Mouse (Mus musculus) limb, embryonic 11.5 days (tissue): ENCODE data around the gene Rnf2. TPM values are rescaled to one million over a fixed set of nuclear protein-coding genes. Genes with fewer than 3 reads are reported as not detected.

Source experiments
- ATAC-seq: fragments of 200-750 bp; cut with Nextera tagmentation; 2 replicates; pipeline ENCODE4 v1.8.0; 2017; ENCODE audit warnings: low read depth; ENCODE audit not compliant: insufficient number of reproducible peaks, low FRiP score, low TSS enrichment
- DNase-seq: peaks from one replicate; pipeline ENCODE4 v3.0.0-alpha.2; 2015; ENCODE audit warnings: low spot score
- H3K27ac ChIP-seq: fragments of 300-500 bp; sonication (generic); replicated peaks from 2 replicates; pipeline ENCODE4 v1.5.1; 2014; ENCODE audit warnings: low read depth, mild to moderate bottlenecking, low read length
- H3K27me3 ChIP-seq: fragments of 300-500 bp; sonication (generic); 2 replicates; pipeline ENCODE4 v1.6.1; 2014; ENCODE audit warnings: mild to moderate bottlenecking, low read length, mixed read lengths; ENCODE audit not compliant: control insufficient read depth, insufficient read depth
- H3K36me3 ChIP-seq: fragments of 300-500 bp; sonication (generic); 2 replicates; pipeline ENCODE4 v1.6.1; 2014; ENCODE audit warnings: mild to moderate bottlenecking, low read length, moderate library complexity, mixed read lengths; ENCODE audit not compliant: control insufficient read depth, insufficient read depth
- H3K4me1 ChIP-seq: fragments of 300-500 bp; sonication (generic); 2 replicates; pipeline ENCODE4 v1.6.1; 2014; ENCODE audit warnings: low read length, mixed read lengths; ENCODE audit not compliant: control insufficient read depth, insufficient read depth
- H3K4me2 ChIP-seq: fragments of 300-500 bp; sonication (generic); 2 replicates; pipeline ENCODE4 v1.6.1; 2014; ENCODE audit warnings: low read depth, mild to moderate bottlenecking, moderate library complexity; ENCODE audit not compliant: severe bottlenecking
- H3K4me3 ChIP-seq: fragments of 300-500 bp; sonication (generic); 2 replicates; pipeline ENCODE4 v1.5.1; 2014; ENCODE audit warnings: low read depth, low read length
- H3K9ac ChIP-seq: fragments of 300-500 bp; sonication (generic); 2 replicates; pipeline ENCODE4 v1.6.1; 2014; ENCODE audit warnings: mild to moderate bottlenecking, low read length
- H3K9me3 ChIP-seq: fragments of 300-500 bp; sonication (generic); 2 replicates; pipeline ENCODE4 v1.6.1; 2016; ENCODE audit warnings: low read length; ENCODE audit not compliant: control insufficient read depth
- WGBS: fragments of 180-500 bp; shearing (Covaris S2); extraction: QIAGEN DNeasy Blood & Tissue Kit; methylation state at CpG from one replicate; pipeline ENCODE4 v1.1.7; 2014; 5-methylcytosine and 5-hydroxymethylcytosine counted together
- polyA plus RNA-seq: library from polyadenylated mRNA; unstranded; fragments of >200 nt; fragmentation: Nextera tagmentation; extraction: Ambion mirVana; gene quantifications from 2 replicates; pipeline ENCODE4 v1.2.1, GENCODE M21; 2014

The Rnf2 gene
- polyA plus RNA-seq, 1 experiment from 2014 or later = 121 TPM

- DNase-seq (no peak), ATAC-seq (no peak)
- Histone ChIP-seq H3K27me3 (no peaks in the 10 kb centered on the region), H3K36me3 (no peaks in the 10 kb centered on the region), H3K4me1 (no peaks in the 10 kb centered on the region), H3K4me2 (no peak overlapping the region), H3K27ac (no peak overlapping the region), H3K9me3 (no peaks in the 10 kb centered on the region), H3K9ac (no peak overlapping the region), H3K4me3 (no peak overlapping the region)
- WGBS = 89% methylated on average over 3 of the region's 3 CpGs
Measured at GRCm38 (mm10) chr1:151516871-151517270, 16.1 kb upstream of the Rnf2 start.

- 95% methylated on average over 1 of the region's 1 CpGs for WGBS
- H3K9ac ChIP-seq = no peak overlapping the region
- no peak for ATAC-seq
Measured at GRCm38 (mm10) chr1:151515733-151516132, 15.0 kb upstream of the Rnf2 start.

DNA sequence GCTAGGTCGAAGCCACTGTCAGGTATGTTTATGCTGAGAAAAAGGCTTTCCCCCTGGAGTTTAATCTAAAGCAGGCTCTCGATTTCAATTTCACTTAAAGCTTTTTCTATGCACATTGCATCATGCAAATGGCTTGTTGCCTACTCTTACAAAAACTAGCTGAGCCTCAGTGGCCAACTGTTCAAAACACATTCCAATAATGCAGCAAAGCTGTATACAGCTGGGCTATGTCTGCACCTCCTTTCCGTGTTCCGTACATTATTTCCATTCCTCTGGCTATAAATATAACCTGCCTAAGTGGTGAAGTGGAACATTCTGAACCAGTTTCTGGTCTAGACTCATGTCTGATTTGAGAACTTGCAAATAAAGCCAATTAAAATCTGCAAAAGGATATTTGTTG, 13.4 kb upstream of the Rnf2 start:
- no peak for DNase-seq
- Histone ChIP-seq H3K4me2 (no peak overlapping the region), H3K27me3 (no peaks in the 10 kb centered on the region), H3K9ac (no peak overlapping the region), H3K4me1 (no peaks in the 10 kb centered on the region), H3K27ac (no peak overlapping the region), H3K4me3 (no peak overlapping the region), H3K36me3 (no peaks in the 10 kb centered on the region), H3K9me3 (no peaks in the 10 kb centered on the region)
- WGBS = 83% methylated on average over 4 of the region's 4 CpGs
- ATAC-seq = no peak

More at GRCm38 (mm10) chr1:151515733-151516132, 15.0 kb upstream of the Rnf2 start:
- Histone ChIP-seq H3K9me3 (no peaks in the 10 kb centered on the region), H3K4me2 (no peak overlapping the region), H3K36me3 (no peaks in the 10 kb centered on the region), H3K4me1 (no peaks in the 10 kb centered on the region), H3K27me3 (no peaks in the 10 kb centered on the region), H3K4me3 (no peak overlapping the region), H3K27ac (no peak overlapping the region)
- no peak for DNase-seq

DNA sequence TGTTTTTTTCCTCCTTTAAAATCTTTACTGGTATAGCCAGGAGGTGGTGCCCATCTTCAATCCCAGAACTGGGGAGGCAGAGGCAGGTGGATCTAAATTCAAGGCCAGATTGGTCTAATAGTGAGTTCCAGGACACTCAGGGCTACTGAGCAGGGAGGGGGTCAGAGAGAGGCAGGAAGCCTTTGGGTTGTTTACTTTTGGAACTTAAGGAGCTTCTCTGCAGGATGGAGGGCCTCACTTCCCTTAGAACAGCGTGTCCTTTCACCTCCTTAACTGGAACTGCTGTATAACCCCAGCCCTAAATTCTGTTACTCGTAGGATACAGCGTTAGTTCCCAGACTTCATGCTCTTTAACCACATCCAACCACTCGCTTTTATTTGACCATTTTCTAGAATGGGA, 10.1 kb upstream of the Rnf2 start:
- no peaks in the 10 kb centered on the region for H3K36me3 ChIP-seq
- H3K9me3 ChIP-seq = no peaks in the 10 kb centered on the region
- H3K9ac ChIP-seq = no peak overlapping the region
- H3K4me1 ChIP-seq = no peaks in the 10 kb centered on the region
- H3K4me3 ChIP-seq = no peak overlapping the region
- H3K4me2 ChIP-seq = no peak overlapping the region
- DNase-seq (no peak), ATAC-seq (no peak)
- 61% methylated on average over 4 of the region's 4 CpGs for WGBS
- H3K27me3 ChIP-seq = no peaks in the 10 kb centered on the region
- no peak overlapping the region for H3K27ac ChIP-seq

- Histone ChIP-seq H3K27ac (peak overlapping the region; percentile 98), H3K36me3 (no peaks in the 10 kb centered on the region), H3K4me2 (peak overlapping the region; percentile 52), H3K4me3 (peak overlapping the region; percentile 94), H3K9me3 (no peaks in the 10 kb centered on the region), H3K4me1 (no peaks in the 10 kb centered on the region), H3K9ac (peak overlapping the region; percentile 97), H3K27me3 (no peaks in the 10 kb centered on the region)
- DNase-seq = peak; percentile 80
- peak; percentile 45 for ATAC-seq
- WGBS = under 1% methylated on average over 57 of the region's 59 CpGs
Measured at GRCm38 (mm10) chr1:151499815-151500501, 797 bp downstream of the Rnf2 start.

- H3K9me3 ChIP-seq = no peaks in the 10 kb centered on the region
- no peaks in the 10 kb centered on the region for H3K36me3 ChIP-seq
- ATAC-seq = no peak
- no peak overlapping the region for H3K27ac ChIP-seq
- 90% methylated on average over 3 of the region's 3 CpGs for WGBS
- no peaks in the 10 kb centered on the region for H3K27me3 ChIP-seq
- no peak overlapping the region for H3K4me2 ChIP-seq
- no peak overlapping the region for H3K9ac ChIP-seq
- no peak for DNase-seq
- H3K4me1 ChIP-seq = no peaks in the 10 kb centered on the region
- H3K4me3 ChIP-seq = no peak overlapping the region
Measured at GRCm38 (mm10) chr1:151498381-151498780, 2.4 kb downstream of the Rnf2 start.

- H3K27ac ChIP-seq = no peak overlapping the region
- H3K4me3 ChIP-seq = no peak overlapping the region
- no peak for ATAC-seq
- no peaks in the 10 kb centered on the region for H3K27me3 ChIP-seq
- H3K4me1 ChIP-seq = no peaks in the 10 kb centered on the region
- no peak for DNase-seq
- no peaks in the 10 kb centered on the region for H3K9me3 ChIP-seq
- H3K4me2 ChIP-seq = no peak overlapping the region
- no peak overlapping the region for H3K9ac ChIP-seq
- 89% methylated on average over 2 of the region's 2 CpGs for whole genome bisulfite sequencing
- no peaks in the 10 kb centered on the region for H3K36me3 ChIP-seq
Measured at GRCm38 (mm10) chr1:151497942-151498341, 2.8 kb downstream of the Rnf2 start.

GRCm38 (mm10) chr1:151497028-151497427, 3.7 kb downstream of the Rnf2 start:
- H3K4me3 ChIP-seq = no peak overlapping the region
- no peaks in the 10 kb centered on the region for H3K27me3 ChIP-seq
- DNase-seq = peak; percentile 66
- 82% methylated on average over 8 of the region's 8 CpGs for WGBS
- no peak overlapping the region for H3K27ac ChIP-seq
- no peak overlapping the region for H3K4me2 ChIP-seq
- H3K36me3 ChIP-seq = no peaks in the 10 kb centered on the region
- H3K9me3 ChIP-seq = no peaks in the 10 kb centered on the region
- H3K9ac ChIP-seq = no peak overlapping the region
- no peaks in the 10 kb centered on the region for H3K4me1 ChIP-seq
- no peak for ATAC-seq
